Mouse (Mus musculus): ENCODE results near the gene Eif3l. TPM values are rescaled to one million over a fixed set of nuclear protein-coding genes. Genes with fewer than 3 reads are reported as not detected.

Gene Eif3l
- polyA plus RNA-seq, 2 experiments from 2014 or later: 224 to 263 TPM

DNA sequence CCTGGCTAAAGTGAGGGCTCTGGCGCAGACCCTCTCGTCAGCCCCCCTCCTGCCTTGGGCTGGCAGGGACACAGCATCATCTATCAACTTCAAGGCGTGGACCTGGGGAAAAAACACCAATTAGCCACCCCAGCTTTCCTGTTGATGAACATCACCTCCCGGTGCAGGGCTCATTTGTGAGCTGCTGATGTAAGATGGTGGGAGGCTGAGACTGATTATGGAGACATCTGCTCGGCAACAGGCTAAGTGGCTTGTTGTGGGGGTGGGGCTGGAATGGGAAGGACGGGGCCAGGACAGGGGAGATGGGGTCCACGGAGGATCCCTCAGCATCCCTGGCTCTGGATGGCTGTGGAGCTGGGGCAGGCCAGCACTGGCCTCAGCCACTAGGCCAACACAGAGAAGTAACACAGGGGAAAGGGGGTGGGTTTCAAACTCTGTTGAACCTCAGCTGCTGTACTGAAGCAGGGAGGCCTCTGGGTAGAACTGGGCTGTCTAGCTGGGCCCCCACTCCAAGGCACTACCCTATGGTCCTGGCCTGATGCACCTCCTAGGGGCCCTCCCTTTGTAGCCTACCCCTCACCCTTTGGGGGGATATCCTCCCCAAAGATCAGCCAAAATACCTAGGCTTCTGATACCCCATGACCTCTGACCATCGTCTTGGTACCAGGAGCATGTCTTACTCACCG lies 24.7 kb upstream of the Eif3l start:
- ATAC-seq: no peak

GRCm38 (mm10) chr15:79050964-79051363 lies 24.0 kb upstream of the Eif3l start:
- no peak for ATAC-seq

GRCm38 (mm10) chr15:79051461-79052360 lies 23.3 kb upstream of the Eif3l start:
- no peak for ATAC-seq

GRCm38 (mm10) chr15:79052366-79052765 lies 22.6 kb upstream of the Eif3l start:
- no peak for ATAC-seq

- no peak for ATAC-seq
Measured at GRCm38 (mm10) chr15:79056601-79057000, 18.4 kb upstream of the Eif3l start.

DNA sequence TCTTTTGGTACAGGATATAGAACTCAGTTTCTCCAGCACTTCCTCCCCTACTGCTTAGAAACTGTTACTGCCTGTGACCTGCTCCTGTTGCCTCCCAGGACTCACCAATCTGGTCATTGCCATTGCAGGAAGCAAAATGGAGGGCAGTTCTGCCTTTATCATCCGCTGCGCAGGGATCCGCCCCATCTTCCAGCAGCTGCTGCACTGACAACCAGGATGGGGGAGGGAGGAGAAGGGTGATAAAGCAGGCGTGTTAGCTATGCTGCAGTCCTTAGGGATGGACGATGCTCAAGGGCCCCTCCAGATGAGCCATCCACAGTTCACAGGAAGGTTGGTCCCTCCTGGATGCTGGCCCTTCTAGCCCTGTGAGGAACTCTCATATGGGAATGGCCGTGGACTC lies 17.1 kb upstream of the Eif3l start:
- no peak for ATAC-seq

DNA sequence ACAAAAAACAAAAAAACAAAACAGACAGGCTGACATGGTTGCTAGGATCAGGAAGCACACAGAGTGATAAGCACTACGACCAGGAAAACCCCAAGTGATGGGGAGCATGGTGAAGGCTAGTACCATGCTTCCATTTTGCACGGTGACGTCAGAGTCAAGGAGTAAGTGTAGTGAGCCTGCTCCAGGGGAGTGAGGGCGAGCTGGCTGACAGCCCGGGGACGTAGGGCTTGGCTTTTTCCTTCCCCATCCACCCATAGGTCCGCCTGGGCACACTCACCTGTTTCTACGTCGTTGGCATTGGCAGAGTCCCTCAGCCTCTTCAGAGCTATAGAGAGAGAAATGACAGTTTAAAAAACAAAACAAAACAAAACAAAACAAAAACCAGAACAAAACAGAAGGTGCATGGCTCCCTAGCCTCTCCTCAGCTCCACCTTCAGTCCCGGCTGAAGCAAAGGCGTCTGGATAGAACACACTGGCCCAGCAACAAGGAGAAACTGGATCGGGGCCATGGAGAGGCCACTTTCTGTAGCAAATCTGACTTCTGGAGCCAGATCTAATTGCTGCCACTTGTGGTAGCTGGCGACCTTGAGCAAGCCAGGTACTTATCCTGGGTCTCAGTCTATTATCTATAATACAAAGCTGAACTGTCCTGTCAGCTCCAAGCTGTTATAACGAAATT lies 14.0 kb upstream of the Eif3l start:
- no peak for ATAC-seq

DNA sequence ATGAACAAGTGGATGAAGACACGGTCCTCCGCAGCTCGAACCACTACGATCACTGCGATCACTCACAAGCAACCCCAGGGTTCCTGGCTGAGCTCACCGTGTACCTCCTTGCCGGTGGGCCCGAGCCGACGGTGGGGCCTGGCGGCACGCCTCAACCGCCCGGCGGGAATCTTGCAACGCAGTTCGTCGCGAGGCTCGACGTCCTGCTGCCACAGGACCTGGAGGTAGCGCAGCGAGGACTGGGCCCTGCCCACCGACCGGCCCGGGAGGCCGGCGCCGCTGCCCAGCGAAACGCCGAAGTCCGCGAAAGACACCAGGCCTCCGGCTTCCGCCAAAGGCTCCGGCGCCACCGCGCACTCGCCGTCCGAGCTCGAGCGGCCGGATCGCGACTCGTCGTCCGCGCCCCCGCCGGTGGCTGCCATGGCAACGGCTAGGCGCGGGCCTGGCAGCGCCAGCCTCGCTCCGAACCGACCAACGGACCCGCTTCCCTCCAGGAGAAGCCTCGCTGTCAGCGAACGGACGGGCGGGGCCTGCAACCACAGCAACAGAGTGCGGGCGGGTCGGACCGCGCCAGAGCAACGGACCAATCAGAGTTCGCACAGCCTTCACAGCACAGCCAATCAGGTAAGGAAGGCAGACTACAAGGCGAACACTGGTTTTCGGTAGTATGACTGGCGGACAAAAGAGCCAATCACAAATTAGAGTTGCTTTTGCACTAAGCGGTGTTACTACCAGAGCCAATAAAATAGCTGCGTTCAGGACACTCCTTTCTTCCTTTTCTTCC lies 12.4 kb upstream of the Eif3l start, which contains the start of gene Ankrd54:
TSS of gene Ankrd54 (minus strand) at position 518 of the 784 bp plus-strand sequence.
- peak; percentile 97 for ATAC-seq

- no peak for ATAC-seq
Measured at GRCm38 (mm10) chr15:79063160-79063740, 11.7 kb upstream of the Eif3l start.

DNA sequence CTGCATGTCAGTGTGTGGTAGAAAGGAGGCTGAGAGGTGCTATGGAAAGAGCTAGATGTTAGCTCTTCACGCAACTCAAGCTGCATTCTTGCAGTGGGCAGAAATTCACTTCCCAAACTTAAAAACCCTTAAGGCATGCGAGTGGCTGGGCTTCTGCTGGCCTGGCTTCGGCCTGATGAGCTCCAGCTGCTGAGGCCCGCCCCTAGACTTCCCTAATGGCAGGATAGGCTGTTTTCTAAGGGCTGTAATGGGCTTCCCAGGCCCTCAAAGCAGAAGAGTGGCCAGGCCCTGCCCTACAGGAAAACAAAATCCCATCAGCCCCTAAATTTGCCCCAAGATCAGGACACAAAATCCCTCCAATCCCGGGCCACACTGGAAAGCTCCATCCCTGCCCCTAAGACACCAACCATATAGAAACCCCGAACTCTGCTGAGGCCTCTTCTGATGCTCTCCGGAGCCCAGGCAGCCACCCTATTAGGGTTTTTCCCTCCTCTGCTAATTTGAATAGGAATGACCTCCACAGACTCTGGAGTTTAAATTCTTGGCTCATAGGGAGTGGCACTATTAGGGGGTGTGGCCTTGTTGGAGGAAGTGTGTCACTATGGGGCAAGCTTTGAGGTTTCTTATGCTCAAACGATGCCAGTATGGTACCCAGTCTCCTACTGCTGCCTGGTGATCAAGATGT lies 9.8 kb upstream of the Eif3l start:
- no peak for ATAC-seq

DNA sequence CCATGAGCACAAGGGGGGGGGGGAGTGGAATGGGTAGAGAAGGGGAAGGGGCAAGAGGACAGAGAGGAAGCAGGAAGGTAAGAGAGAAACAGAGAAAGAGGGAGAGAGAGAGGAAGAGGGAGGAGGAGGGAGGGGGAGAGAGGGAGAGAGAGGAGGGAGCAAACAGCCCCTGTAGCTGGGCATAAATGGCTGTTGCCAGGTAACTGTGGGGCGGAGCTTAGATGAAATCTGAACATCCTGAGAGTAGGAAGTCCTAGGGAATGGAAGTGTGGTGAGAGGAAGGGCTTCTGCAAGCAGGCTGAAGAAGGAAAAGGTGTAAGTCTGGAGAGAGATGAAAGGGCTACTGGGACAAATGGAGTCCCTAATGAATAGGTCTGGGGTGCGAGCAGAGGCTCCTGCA lies 8.7 kb upstream of the Eif3l start:
- no peak for ATAC-seq

DNA sequence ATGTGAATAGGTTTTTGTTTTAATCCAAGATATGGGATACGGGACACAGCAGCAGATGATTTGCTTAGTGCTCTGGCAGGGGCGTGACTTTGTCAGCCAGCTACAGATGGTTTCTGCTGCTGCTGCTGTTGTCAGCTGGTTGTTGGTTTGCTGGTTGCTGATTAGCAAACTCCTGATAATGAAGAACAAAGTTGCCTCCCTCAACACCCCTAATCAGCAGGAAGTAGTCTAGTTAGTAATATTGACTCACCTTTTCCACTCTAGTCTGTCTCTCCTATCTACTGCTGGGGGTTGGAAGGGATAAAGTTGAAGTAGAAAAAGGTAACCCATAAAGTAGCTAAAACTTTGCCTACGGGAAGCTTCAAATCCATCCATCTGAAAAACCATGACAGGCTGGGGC lies 7.3 kb upstream of the Eif3l start:
- ATAC-seq: no peak

DNA sequence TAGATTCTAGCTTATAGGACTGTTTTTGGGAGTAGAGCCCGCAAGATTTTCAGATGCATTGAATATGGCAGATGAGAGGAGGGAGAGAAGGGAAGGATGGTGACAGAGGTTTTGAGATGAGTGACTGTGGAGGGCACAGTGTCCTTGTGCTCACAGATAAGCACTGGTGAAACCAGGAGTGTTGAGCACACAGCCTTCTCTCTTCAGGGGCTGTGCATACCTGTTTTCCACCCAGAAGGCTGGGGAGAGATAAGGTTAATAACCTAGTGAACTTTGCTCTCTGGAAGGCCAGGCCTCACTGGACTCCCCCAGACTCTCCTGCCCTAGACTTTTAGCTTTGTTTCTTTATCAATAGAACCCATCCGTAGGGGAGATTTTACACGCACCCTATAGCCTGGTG lies 6.6 kb upstream of the Eif3l start:
- no peak for ATAC-seq

DNA sequence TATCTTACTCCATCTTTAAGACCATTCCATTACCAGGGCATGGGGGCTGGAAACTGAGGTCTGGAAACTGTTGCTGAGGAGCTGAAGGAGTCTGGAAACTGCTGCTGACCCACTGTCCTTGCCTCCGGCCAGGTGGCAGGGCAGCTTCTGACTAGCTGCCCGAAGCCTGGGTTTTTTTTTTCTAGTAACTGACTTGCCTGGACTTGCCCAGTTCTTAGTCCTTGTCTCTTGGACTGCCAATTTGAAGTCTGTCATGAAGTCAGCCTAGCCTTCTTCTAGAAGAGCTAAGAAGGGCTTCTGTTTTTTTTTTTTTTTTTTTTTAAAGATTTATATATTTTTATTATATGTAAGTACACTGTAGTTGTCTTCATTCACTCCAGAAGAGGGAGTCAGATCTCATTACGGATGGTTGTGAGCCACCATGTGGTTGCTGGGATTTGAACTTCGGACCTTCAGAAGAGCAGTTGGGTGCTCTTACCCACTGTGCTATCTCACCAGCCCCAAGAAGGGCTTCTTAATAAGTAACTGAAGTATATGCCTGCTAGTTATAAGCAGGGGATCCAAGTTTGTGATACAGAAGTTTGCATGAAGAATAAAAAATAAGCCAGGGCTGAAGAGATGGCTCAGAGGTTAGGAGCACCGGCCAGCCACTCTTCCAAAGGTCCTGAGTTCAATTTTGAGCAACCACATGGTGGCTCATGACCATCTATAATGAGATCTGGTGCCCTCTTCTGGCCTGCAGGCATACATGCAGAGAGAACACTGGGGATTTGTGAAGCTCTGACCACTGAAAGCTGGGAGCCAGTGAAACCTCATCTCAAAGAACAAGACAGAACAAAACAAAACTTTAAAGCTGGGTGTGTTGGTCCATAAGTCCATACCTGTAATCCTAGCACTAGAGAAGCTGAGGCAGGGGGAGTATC lies 3.6 kb upstream of the Eif3l start:
- ATAC-seq: no peak

- ATAC-seq: no peak
Measured at GRCm38 (mm10) chr15:79073752-79074151, 1.2 kb upstream of the Eif3l start.

DNA sequence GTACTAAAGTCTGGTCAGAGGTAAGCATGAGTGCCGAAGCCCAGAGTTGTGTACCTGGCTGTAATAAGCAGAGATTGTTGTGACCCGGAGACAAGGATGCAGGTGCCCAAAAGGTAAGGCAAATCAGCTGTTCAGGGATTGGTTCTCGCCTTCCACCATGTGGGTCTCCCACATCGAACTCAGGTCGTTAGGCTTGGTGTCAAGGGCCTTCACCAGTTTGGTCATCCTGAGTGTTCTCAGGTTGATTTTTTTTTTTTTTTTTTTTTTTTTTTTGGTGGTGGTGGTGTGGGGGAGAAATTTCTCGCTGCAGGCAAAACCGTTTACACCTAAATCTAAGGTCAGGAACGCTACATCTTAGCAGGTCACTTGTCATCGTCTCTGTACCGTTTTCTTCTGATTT lies 533 bp upstream of the Eif3l start:
- no peak for ATAC-seq

- no peak for ATAC-seq
Measured at GRCm38 (mm10) chr15:79075658-79076365, 833 bp downstream of the Eif3l start.

DNA sequence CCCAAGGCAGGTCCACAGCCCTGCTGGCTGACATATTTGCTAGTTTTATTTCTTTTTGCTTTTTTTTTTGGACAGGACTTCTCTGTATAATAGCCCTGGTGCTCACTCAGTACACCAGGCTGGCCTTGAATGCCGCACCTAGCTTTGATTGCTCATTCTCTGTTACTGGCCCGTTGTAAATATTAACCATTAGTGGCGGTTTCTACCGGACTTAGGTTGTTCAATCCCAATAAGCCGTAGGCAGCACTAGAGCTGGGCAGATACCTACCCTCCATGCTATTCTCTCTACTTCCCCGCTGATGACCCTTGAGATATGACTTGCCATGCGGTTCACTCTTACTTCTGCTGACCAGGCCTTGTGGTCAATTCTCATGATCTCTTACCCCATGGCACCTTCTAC lies 4.6 kb downstream of the Eif3l start:
- no peak for ATAC-seq

DNA sequence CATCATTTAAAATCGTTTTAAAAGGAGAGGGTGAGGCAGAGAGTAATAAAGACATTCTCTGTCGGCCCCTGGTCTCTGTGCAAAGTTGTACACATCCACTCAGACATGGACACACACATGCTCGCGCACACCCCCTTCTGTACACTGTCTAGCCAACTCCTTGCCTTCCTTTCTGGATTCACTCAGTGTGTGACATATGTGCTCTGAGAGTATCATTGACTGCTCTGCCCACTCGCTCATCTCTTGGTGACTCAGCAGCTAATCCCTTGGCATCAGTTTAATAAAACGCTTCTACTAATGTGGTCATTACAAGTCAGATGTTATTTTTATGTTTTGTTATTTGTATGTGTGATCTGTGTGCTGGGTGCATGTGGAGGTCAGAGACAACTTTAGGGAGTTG lies 17.3 kb downstream of the Eif3l start:
- no peak for ATAC-seq

All from CD4-positive, CD25-positive, alpha-beta regulatory T cell, adult 4 months (primary cell).